Mouse (Mus musculus) small intestine, adult 2 months (tissue): ENCODE results near the gene Zfp420.

ENCODE experiments used
- CTCF ChIP-seq: fragments of 200-500 bp; IDR thresholded peaks from 2 replicates; pipeline ENCODE4 v1.5.1; 2012; ENCODE audit warnings: low read depth, mild to moderate bottlenecking, control low read depth, inconsistent platforms, low read length, moderate library complexity, mixed read lengths; ENCODE audit not compliant: insufficient replicate concordance, insufficient read length; ENCODE audit errors: extremely low read depth
- POLR2A ChIP-seq: fragments of 200-500 bp; IDR thresholded peaks from 2 replicates; pipeline ENCODE4 v1.6.1; 2012; ENCODE audit warnings: low read depth, mild to moderate bottlenecking, control low read depth, inconsistent platforms, low read length, moderate library complexity

- TF ChIP-seq CTCF: no peak
- no peak for TF ChIP-seq POLR2A
Observed at GRCm38 (mm10) chr7:29905966-29906681, 46.3 kb downstream of the Zfp420 start, which contains the start of gene Zfp27.
